Mouse (Mus musculus) heart, adult 2 months (tissue): ENCODE measurements around the gene Cdc42ep2. TPM values are rescaled to one million over a fixed set of nuclear protein-coding genes. Genes with fewer than 3 reads are reported as not detected.

Experiments used
- DNase-seq, 2 experiments: peaks; one replicate each; pipeline ENCODE4 v3.0.0; 2021
- H3K27ac ChIP-seq: fragments of 200-600 bp; 2 replicates; pipeline ENCODE4 v1.8.1; 2022
- H3K27me3 ChIP-seq: fragments of 200-500 bp; 2 replicates; pipeline ENCODE4 v1.6.1; 2012; ENCODE audit warnings: mild to moderate bottlenecking, low read length, inconsistent platforms, mixed read lengths; ENCODE audit not compliant: control insufficient read depth, insufficient read depth
- H3K36me3 ChIP-seq: fragments of 200-500 bp; 2 replicates; pipeline ENCODE4 v1.6.1; 2012; ENCODE audit warnings: low read length, inconsistent platforms; ENCODE audit not compliant: control insufficient read depth, insufficient read depth
- H3K4me1 ChIP-seq: fragments of 200-500 bp; 2 replicates; pipeline ENCODE4 v1.6.1; 2011; ENCODE audit warnings: low read length; ENCODE audit not compliant: control insufficient read depth, insufficient read depth
- H3K4me3 ChIP-seq: fragments of 200-600 bp; 2 replicates; pipeline ENCODE4 v1.8.1; 2022
- H3K79me2 ChIP-seq: fragments of 200-500 bp; replicated peaks from 2 replicates; pipeline ENCODE4 v1.6.1; 2012; ENCODE audit warnings: mild to moderate bottlenecking, inconsistent platforms, low read length, moderate library complexity, mixed read lengths; ENCODE audit not compliant: control insufficient read depth, insufficient read depth
- H3K9ac ChIP-seq: fragments of 200-500 bp; 2 replicates; pipeline ENCODE4 v1.6.1; 2012; ENCODE audit warnings: low read depth, mild to moderate bottlenecking, control low read depth, inconsistent platforms, low read length, mixed read lengths
- CTCF ChIP-seq: fragments of 200-600 bp; IDR thresholded peaks from 2 replicates; pipeline ENCODE4 v1.8.1; 2022; ENCODE audit warnings: antibody characterized with exemption, mild to moderate bottlenecking, moderate library complexity
- EP300 ChIP-seq: fragments of 200-500 bp; IDR thresholded peaks from 2 replicates; pipeline ENCODE4 v1.6.1; 2011; ENCODE audit warnings: low read depth, low read length, control low read depth; ENCODE audit not compliant: insufficient read depth
- POLR2A ChIP-seq: fragments of 200-500 bp; IDR thresholded peaks from 2 replicates; pipeline ENCODE4 v1.6.1; 2011; ENCODE audit warnings: mild to moderate bottlenecking, low read depth, low read length, control low read depth; ENCODE audit not compliant: insufficient read depth
- WGBS: fragments of 180-500 bp; shearing (Covaris S2); methylation state at CpG from one replicate; pipeline ENCODE4 v1.1.7; 2018; 5-methylcytosine and 5-hydroxymethylcytosine counted together
- intact Hi-C: fragments of 180-260 bp; cut with DNase I; formaldehyde crosslinking; loops from one replicate; pipeline ENCODE4 v1.15.1; 2025
- polyA plus RNA-seq: library from polyadenylated mRNA; depleted of rRNA; stranded (reverse); fragments of >200 nt; gene quantifications from 2 replicates; pipeline ENCODE4 v1.2.3, GENCODE M21; 2012
- total RNA-seq, 2 experiments: library from RNA; stranded (reverse); gene quantifications; 2 replicates each; pipeline ENCODE4 v1.2.3; 2021

Gene Cdc42ep2
- total and polyA plus RNA-seq, 3 experiments = 8.0 to 11.7 (median 8.4) TPM

DNA sequence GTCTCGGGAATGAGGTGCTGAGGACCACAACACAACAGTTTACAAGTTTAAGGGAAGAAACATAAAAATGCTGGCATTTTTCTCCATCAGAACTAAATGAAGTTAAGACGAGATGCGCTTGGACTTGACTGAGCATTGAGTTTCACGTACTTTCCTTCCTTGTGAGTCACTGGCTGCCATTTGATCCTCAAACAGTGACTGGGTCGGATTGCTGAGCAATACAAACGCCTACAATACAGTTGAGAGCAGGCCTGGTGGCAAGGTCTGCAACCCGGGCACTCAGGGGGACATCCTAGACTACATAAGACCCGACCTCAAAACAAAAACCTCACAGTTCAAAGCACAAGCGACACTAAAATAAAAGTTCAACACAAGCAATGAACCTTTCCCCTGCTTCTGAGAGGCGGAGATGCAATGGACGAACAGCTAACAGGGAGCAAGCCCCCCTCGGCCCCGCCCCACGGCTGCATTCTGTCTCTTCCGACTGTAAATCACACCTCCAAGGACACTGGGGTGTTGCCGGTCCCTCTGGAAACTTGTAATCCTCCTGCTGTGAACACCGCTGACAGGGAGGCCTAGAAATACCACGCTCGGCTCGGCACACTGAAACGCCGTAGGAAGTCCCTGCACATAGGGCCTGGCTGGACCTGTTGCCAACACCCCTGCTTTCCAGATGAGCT, 29.6 kb upstream of the Cdc42ep2 start:
- no peak for DNase-seq
- H3K27ac ChIP-seq = no peak overlapping the region; the same call in 1 of the 2 replicates
- H3K9ac ChIP-seq = no peak overlapping the region
- H3K36me3 ChIP-seq = no peaks in the 10 kb centered on the region
- peaks cover 23% of the 10 kb centered on the region for H3K4me1 ChIP-seq
- 89% methylated on average over 22 of the region's 22 CpGs for WGBS
- H3K4me3 ChIP-seq = no peak overlapping the region
- no peaks in the 10 kb centered on the region for H3K79me2 ChIP-seq
- TF ChIP-seq POLR2A (no peak), EP300 (no peak), CTCF (no peak)
- no peaks in the 10 kb centered on the region for H3K27me3 ChIP-seq
- intact Hi-C loops = no loop called here

DNA sequence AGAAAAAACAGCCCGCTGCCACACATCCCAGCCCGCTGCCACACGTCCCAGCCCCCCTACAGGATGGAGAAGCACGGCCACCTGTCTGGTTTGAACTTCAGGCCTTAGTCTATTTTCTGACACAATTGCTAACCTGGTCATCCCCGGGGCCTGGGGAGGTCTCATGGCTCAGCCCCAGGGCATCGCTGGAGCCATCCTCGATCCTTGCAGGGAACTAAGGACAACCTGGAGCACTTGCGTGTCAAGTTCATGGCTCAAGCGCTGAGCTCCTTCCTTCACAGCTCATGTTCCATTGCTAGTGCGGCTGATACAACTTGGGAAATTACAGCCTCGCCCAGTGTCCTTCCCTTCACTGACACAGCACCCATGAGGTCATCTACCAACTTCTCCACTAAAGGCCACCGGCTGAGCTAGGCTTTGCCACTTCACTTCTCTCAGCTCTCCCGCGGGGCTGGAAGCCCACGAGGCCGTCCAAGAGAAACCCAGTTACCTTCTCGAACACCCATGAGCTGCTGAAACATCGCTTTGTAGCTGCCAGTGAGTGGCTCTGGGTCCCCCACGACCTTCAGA, 28.7 kb upstream of the Cdc42ep2 start:
- Histone ChIP-seq H3K4me1 (peaks cover 23% of the 10 kb centered on the region), H3K27me3 (no peaks in the 10 kb centered on the region), H3K27ac (peak overlapping the region; percentile 83), H3K9ac (no peak overlapping the region), H3K79me2 (no peaks in the 10 kb centered on the region), H3K4me3 (no peak overlapping the region), H3K36me3 (no peaks in the 10 kb centered on the region)
- no peak for TF ChIP-seq CTCF
- no peak for DNase-seq
- WGBS = 69% methylated on average over 19 of the region's 19 CpGs
- intact Hi-C loops = no loop called here

DNA sequence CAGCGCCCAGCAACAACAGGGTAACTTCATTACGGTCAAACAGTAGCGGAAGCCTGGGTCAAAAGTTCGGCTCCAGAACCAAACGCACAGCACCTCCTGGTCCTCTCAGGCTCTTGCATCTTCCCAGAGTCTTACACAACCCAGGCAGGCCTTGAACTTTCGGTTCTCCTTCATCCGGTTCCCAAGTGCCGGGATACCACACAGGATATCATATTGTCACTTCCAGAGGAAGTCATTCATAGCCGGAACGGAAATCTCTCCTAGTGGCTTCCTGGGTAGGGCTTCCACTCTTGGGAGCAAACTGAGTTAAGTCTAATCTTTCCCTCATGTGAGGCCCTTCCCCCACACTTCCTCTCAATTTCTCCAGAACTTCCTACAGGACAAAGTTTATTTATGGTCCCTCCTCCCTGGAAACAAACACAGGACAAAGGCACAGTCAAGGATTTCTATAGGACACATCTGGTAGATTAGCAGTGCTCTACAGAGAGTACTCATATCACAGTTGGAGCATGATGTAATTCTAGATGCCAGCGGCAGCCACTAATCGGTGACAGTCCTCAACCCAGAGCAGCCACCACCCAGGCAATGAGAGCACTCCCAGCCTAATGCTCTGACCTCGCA, 27.6 kb upstream of the Cdc42ep2 start:
- DNase-seq = peak; percentile 59 to 79
- H3K4me3 ChIP-seq = peak overlapping the region; percentile 17
- intact Hi-C loops = loop anchor here (1.0 kb wide), 1 partner anchor 12 kb away; no protein-coding TSS in a partner anchor
- no peaks in the 10 kb centered on the region for H3K79me2 ChIP-seq
- TF ChIP-seq CTCF = no peak
- TF ChIP-seq EP300 = peak; percentile 84; the same call in 1 of the 2 replicates
- peak; percentile 58; the same call in 1 of the 2 replicates for TF ChIP-seq POLR2A
- 19% methylated on average over 13 of the region's 13 CpGs for WGBS
- H3K9ac ChIP-seq = peak overlapping the region; percentile 30
- H3K27ac ChIP-seq = peak overlapping the region; percentile 83
- peaks cover 23% of the 10 kb centered on the region for H3K4me1 ChIP-seq
- no peaks in the 10 kb centered on the region for H3K36me3 ChIP-seq
- H3K27me3 ChIP-seq = no peaks in the 10 kb centered on the region

DNA sequence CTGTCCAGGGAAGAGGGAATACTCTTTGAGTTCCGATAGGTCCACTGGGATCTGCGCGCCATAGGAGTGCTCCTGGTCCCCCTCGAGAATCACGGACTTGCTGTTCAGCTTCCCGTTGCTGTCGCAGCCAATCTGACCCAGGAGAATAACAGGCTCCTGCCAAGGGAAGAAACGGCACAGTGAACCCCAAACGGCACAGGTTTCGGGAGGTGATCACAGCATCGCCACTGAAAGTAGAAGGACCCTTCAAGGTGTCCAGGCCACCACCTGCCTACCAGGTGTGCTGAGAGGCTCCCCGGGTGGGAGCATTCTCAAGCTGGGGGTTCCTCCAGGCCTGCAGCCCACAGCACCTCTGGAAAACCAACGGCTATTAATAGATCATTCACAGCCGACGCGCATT, 27.0 kb upstream of the Cdc42ep2 start:
- Histone ChIP-seq H3K9ac (peak overlapping the region; percentile 30), H3K27me3 (no peaks in the 10 kb centered on the region), H3K27ac (peak overlapping the region; percentile 78), H3K36me3 (no peaks in the 10 kb centered on the region), H3K4me1 (peaks cover 21% of the 10 kb centered on the region), H3K79me2 (no peaks in the 10 kb centered on the region), H3K4me3 (peak overlapping the region; percentile 13)
- no peak for DNase-seq
- intact Hi-C loops = loop anchor here (1.0 kb wide), 1 partner anchor 11 kb away; no protein-coding TSS in a partner anchor
- no peak for TF ChIP-seq POLR2A
- no peak for TF ChIP-seq CTCF
- 30% methylated on average over 16 of the region's 16 CpGs for WGBS

DNA sequence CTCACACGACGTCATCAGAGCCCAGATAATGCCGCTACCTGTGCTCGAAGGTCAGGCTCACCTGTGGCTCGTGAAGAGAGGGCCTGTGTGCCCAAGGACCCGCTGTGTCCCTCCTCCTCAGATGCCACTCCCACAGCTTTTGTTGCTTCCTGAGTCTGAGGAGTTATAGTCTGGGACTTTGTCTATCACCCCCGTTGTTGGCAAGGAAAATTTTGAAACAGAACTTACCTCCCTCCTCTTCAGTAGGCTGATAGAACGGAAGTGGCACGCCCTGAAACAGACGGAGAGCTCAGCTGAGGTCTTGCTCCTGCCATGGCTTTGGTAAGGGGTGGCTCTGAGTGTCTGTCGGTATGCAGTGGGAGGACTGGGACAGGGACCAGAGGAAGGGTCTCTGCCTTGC, 25.6 kb upstream of the Cdc42ep2 start:
- Histone ChIP-seq H3K9ac (no peak overlapping the region), H3K36me3 (0 out of 2 replicates have a peak, but pooled peaks cover 2% of the 10 kb centered on the region), H3K4me3 (no peak overlapping the region), H3K27me3 (no peaks in the 10 kb centered on the region), H3K79me2 (no peaks in the 10 kb centered on the region), H3K27ac (no peak overlapping the region), H3K4me1 (peaks cover 26% of the 10 kb centered on the region)
- intact Hi-C loops = no loop called here
- no peak for DNase-seq
- WGBS = 66% methylated on average over 11 of the region's 11 CpGs
- TF ChIP-seq POLR2A (no peak), CTCF (no peak), EP300 (no peak)

DNA sequence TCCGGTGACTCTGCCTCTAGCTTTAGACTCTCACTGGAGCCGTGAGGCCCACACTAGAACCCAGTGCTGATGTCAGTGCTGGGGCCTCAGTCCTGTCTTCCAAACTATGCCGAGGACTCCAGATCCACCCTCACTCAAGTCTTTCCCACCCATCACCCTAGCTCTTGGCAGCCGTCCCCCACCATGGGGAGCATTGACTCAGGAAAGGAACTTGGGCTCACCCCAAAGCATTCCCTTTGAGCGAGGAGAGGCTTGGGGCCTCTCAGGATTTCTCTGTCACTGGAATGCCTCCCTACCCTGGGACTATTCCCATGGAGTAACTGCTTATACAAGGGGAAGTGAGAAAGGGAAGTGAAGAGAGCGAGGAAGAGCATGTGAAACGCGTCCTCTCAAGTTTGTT, 21.3 kb upstream of the Cdc42ep2 start:
- no peaks in the 10 kb centered on the region for H3K27me3 ChIP-seq
- 0 out of 2 replicates have a peak, but pooled peaks cover 2% of the 10 kb centered on the region for H3K36me3 ChIP-seq
- H3K4me3 ChIP-seq = no peak overlapping the region
- WGBS = 40% methylated on average over 8 of the region's 8 CpGs
- intact Hi-C loops = no loop called here
- peak overlapping the region; percentile 59 for H3K27ac ChIP-seq
- H3K4me1 ChIP-seq = peaks cover 22% of the 10 kb centered on the region
- peak; percentile 69 to 75 for DNase-seq
- 0 out of 2 replicates have a peak, but pooled peaks have one; percentile 17 for TF ChIP-seq POLR2A
- TF ChIP-seq CTCF = no peak
- no peak for TF ChIP-seq EP300
- H3K79me2 ChIP-seq = no peaks in the 10 kb centered on the region
- H3K9ac ChIP-seq = no peak overlapping the region
